Mouse (Mus musculus) testis, adult 2 months (tissue): ENCODE results near the gene Lcor.

Experiments
- CTCF ChIP-seq: fragments of 200-500 bp; IDR thresholded peaks from 2 replicates; pipeline ENCODE4 v1.5.1; 2012; ENCODE audit warnings: low read depth, mild to moderate bottlenecking, inconsistent platforms, low read length, moderate library complexity; ENCODE audit not compliant: control insufficient read depth, insufficient read depth, insufficient replicate concordance
- POLR2A ChIP-seq: fragments of 200-500 bp; IDR thresholded peaks from 2 replicates; pipeline ENCODE4 v1.6.1; 2012; ENCODE audit warnings: low read depth, mild to moderate bottlenecking, inconsistent platforms, low read length, moderate library complexity; ENCODE audit not compliant: control insufficient read depth

- TF ChIP-seq CTCF (no peak), POLR2A (no peak)
Observed at GRCm38 (mm10) chr19:41496058-41496457, 13.6 kb downstream of the Lcor start.
